Mouse (Mus musculus) liver, postnatal 0 days (tissue): ENCODE results near the gene Cubn. TPM values are rescaled to one million over a fixed set of nuclear protein-coding genes. Genes with fewer than 3 reads are reported as not detected.
A peak's percentile ranks its signal among the peaks of the same experiment; 100 is the strongest.

Experiments
- ATAC-seq: fragments of 200-750 bp; cut with Nextera tagmentation; 2 replicates; pipeline ENCODE4 v1.8.0; 2017; ENCODE audit warnings: mild to moderate bottlenecking, moderate library complexity
- DNase-seq: peaks from one replicate; pipeline ENCODE4 v3.0.0-alpha.2; 2016
- H3K27ac ChIP-seq: fragments of 300-500 bp; sonication (generic); 2 replicates; pipeline ENCODE4 v1.5.1; 2014; ENCODE audit warnings: antibody characterized with exemption, moderate library complexity, mild to moderate bottlenecking, low read depth
- H3K27me3 ChIP-seq: fragments of 300-500 bp; sonication (generic); 2 replicates; pipeline ENCODE4 v1.6.1; 2014; ENCODE audit warnings: low read length, control low read depth, mixed read lengths; ENCODE audit not compliant: insufficient read depth
- H3K36me3 ChIP-seq: fragments of 300-500 bp; sonication (generic); replicated peaks from 2 replicates; pipeline ENCODE4 v1.6.1; 2014; ENCODE audit warnings: mild to moderate bottlenecking, control low read depth, low read length, moderate library complexity, mixed read lengths; ENCODE audit not compliant: insufficient read depth
- H3K4me1 ChIP-seq: fragments of 300-500 bp; sonication (generic); 2 replicates; pipeline ENCODE4 v1.6.1; 2014; ENCODE audit warnings: antibody characterized with exemption, mild to moderate bottlenecking, control low read depth; ENCODE audit not compliant: insufficient read depth
- H3K4me2 ChIP-seq: fragments of 300-500 bp; sonication (generic); 2 replicates; pipeline ENCODE4 v1.6.1; 2014; ENCODE audit warnings: low read depth, mild to moderate bottlenecking, low read length, moderate library complexity, mixed read lengths
- H3K4me3 ChIP-seq: fragments of 300-500 bp; sonication (generic); 2 replicates; pipeline ENCODE4 v1.5.1; 2014; ENCODE audit warnings: low read depth, low read length
- H3K9ac ChIP-seq: fragments of 300-500 bp; sonication (generic); replicated peaks from 2 replicates; pipeline ENCODE4 v1.6.1; 2014; ENCODE audit warnings: mild to moderate bottlenecking, moderate library complexity
- H3K9me3 ChIP-seq: fragments of 300-500 bp; sonication (generic); 2 replicates; pipeline ENCODE4 v1.6.1; 2016; ENCODE audit warnings: mild to moderate bottlenecking, control low read depth, low read length, mixed read lengths
- CTCF ChIP-seq: sonication (generic); IDR thresholded peaks from 2 replicates; pipeline ENCODE4 v1.5.1; 2016; ENCODE audit warnings: antibody characterized with exemption, low read depth
- EP300 ChIP-seq: IDR thresholded peaks from 2 replicates; pipeline ENCODE4 v1.6.1; 2016; ENCODE audit warnings: antibody characterized with exemption, low read depth, mild to moderate bottlenecking
- WGBS: fragments of 180-500 bp; shearing (Covaris S2); extraction: QIAGEN DNeasy Blood & Tissue Kit; methylation state at CpG from one replicate; pipeline ENCODE4 v1.1.7; 2014; ENCODE audit not compliant: insufficient replicate concordance; 5-methylcytosine and 5-hydroxymethylcytosine counted together
- polyA plus RNA-seq: library from polyadenylated mRNA; unstranded; fragments of >200 nt; fragmentation: Nextera tagmentation; extraction: Ambion mirVana; gene quantifications from 2 replicates; pipeline ENCODE4 v1.2.1, GENCODE M21; 2015

Gene Cubn
- polyA plus RNA-seq, 1 experiment from 2014 or later: not detected

DNA sequence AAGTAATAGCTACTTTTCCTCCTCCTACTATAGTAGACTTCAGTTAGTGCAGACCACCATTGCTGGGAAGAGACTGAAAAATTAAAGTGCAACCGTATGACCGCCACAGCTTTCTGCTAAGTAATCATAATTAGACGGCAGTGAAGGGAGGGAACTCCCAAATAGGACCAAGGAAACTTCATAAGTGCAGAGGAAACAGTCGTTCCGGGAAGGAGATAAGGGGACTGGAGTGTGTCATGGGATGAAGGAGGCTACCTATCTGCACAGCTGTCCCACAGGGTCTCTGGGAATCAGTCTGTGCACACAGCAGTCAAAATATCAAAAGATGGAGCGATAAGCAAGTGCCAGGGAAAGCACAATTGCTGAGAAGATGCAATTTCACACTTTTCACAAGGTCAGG, 39.0 kb upstream of the Cubn start:
- DNase-seq (no peak), ATAC-seq (no peak)
- peaks cover 12% of the 10 kb centered on the region; the same call in 1 of the 2 replicates for H3K4me1 ChIP-seq
- no peak overlapping the region for H3K9ac ChIP-seq
- WGBS: 65% methylated on average over 6 of the region's 6 CpGs
- no peaks in the 10 kb centered on the region for H3K9me3 ChIP-seq
- H3K27me3 ChIP-seq: no peaks in the 10 kb centered on the region
- no peak overlapping the region for H3K4me2 ChIP-seq
- H3K27ac ChIP-seq: no peak overlapping the region
- TF ChIP-seq CTCF (no peak), EP300 (no peak)
- H3K36me3 ChIP-seq: no peaks in the 10 kb centered on the region
- H3K4me3 ChIP-seq: no peak overlapping the region

GRCm38 (mm10) chr2:13529253-13529933, 37.8 kb upstream of the Cubn start:
- no peak overlapping the region for H3K4me2 ChIP-seq
- TF ChIP-seq CTCF (no peak), EP300 (no peak)
- ATAC-seq (no peak), DNase-seq (no peak)
- H3K4me3 ChIP-seq: no peak overlapping the region
- H3K9me3 ChIP-seq: no peaks in the 10 kb centered on the region
- no peak overlapping the region for H3K27ac ChIP-seq
- WGBS: 62% methylated on average over 3 of the region's 3 CpGs
- no peak overlapping the region for H3K9ac ChIP-seq
- H3K27me3 ChIP-seq: no peaks in the 10 kb centered on the region
- H3K4me1 ChIP-seq: peaks cover 10% of the 10 kb centered on the region; the same call in 1 of the 2 replicates
- H3K36me3 ChIP-seq: no peaks in the 10 kb centered on the region

DNA sequence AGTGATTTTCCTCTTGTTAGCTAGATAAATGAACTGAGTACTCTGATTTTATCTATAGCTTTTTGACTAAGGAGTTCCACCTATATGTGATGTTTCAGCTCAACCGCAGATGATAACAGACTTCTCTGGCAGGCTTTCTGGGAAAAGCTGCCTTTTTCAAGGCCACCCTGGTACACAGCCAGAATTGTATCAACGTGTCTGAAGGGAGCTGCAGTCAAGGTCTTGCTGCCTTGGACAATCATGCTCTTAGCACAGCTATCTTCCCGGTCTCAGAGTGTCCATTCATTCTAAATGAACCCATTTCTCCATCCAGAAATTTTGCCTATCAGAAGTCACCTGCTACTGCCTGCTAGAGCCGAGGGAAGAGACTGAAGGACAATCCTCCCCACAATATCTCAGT, 35.9 kb upstream of the Cubn start:
- Histone ChIP-seq H3K9me3 (no peaks in the 10 kb centered on the region), H3K27ac (no peak overlapping the region), H3K4me2 (no peak overlapping the region), H3K36me3 (no peaks in the 10 kb centered on the region), H3K27me3 (no peaks in the 10 kb centered on the region), H3K4me3 (no peak overlapping the region), H3K4me1 (peaks cover 16% of the 10 kb centered on the region), H3K9ac (no peak overlapping the region; the same call in 1 of the 2 replicates)
- no peak for ATAC-seq
- WGBS: 58% methylated on average over 4 of the region's 4 CpGs
- no peak for DNase-seq
- TF ChIP-seq CTCF: no peak
- TF ChIP-seq EP300: no peak

- no peak overlapping the region for H3K4me3 ChIP-seq
- no peak overlapping the region for H3K4me2 ChIP-seq
- no peaks in the 10 kb centered on the region for H3K36me3 ChIP-seq
- H3K9ac ChIP-seq: no peak overlapping the region
- H3K27me3 ChIP-seq: no peaks in the 10 kb centered on the region
- no peaks in the 10 kb centered on the region for H3K9me3 ChIP-seq
- DNase-seq: no peak
- peaks cover 16% of the 10 kb centered on the region for H3K4me1 ChIP-seq
- ATAC-seq: no peak
- TF ChIP-seq EP300 (no peak), CTCF (no peak)
- H3K27ac ChIP-seq: no peak overlapping the region
- WGBS: 68% methylated on average over 2 of the region's 2 CpGs
These were observed 35.5 kb upstream of the Cubn start for GRCm38 (mm10) chr2:13527125-13527524.

DNA sequence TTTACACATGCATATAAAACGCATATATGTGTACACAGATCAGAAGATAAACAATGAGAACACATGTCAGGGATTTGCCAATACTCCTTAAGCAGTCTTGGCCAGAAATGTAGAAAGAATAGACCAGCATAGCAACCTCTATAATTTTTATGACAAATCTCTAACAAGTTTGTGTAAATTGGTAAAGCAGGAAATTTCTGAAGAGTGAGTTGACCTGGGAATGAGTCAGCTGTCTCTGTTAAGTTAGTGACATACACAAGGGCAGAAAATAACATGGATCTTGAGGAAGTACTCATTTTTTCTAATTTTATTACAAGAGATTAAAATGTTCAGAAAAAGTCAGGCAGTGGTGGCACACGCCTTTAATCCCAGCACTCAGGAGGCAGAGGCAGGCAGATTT, 34.6 kb upstream of the Cubn start:
- H3K4me1 ChIP-seq: peaks cover 16% of the 10 kb centered on the region

GRCm38 (mm10) chr2:13523540-13524456, 32.2 kb upstream of the Cubn start:
- H3K4me3 ChIP-seq: no peak overlapping the region
- DNase-seq (peak; percentile 19), ATAC-seq (peak; percentile 88)
- no peaks in the 10 kb centered on the region for H3K9me3 ChIP-seq
- no peaks in the 10 kb centered on the region for H3K27me3 ChIP-seq
- no peak overlapping the region for H3K9ac ChIP-seq
- H3K4me2 ChIP-seq: peak overlapping the region; percentile 31
- peaks cover 16% of the 10 kb centered on the region for H3K4me1 ChIP-seq
- 39% methylated on average over 8 of the region's 8 CpGs for WGBS
- TF ChIP-seq EP300 (no peak), CTCF (no peak)
- H3K27ac ChIP-seq: peak overlapping the region; percentile 60
- H3K36me3 ChIP-seq: peaks cover 3% of the 10 kb centered on the region; the same call in 1 of the 2 replicates

More for the DNA sequence above, 34.6 kb upstream of the Cubn start:
- no peak overlapping the region for H3K27ac ChIP-seq
- TF ChIP-seq CTCF (no peak), EP300 (no peak)
- 78% methylated on average over 2 of the region's 2 CpGs for WGBS
- no peak overlapping the region for H3K9ac ChIP-seq
- H3K27me3 ChIP-seq: no peaks in the 10 kb centered on the region
- no peak overlapping the region for H3K4me3 ChIP-seq
- no peak overlapping the region for H3K4me2 ChIP-seq
- no peaks in the 10 kb centered on the region for H3K36me3 ChIP-seq
- DNase-seq: no peak
- no peaks in the 10 kb centered on the region for H3K9me3 ChIP-seq
- no peak for ATAC-seq
